Mouse (Mus musculus): ENCODE measurements around the gene Stx5a. TPM values are rescaled to one million over a fixed set of nuclear protein-coding genes. Genes with fewer than 3 reads are reported as not detected.
"Not testable (repeated sequence)": the region's sequence is repeated elsewhere in the genome, so short reads cannot be mapped to it uniquely, and the experiment has no call there.

Stx5a gene
- polyA plus RNA-seq, 1 experiment from 2014 or later: 143 TPM

GRCm38 (mm10) chr19:8725081-8725613 is 16.1 kb upstream of the Stx5a start:
- Histone ChIP-seq H3K36me3 (ENCODE audit: insufficient read depth, low read length) (peaks cover 12% of the 10 kb centered on the region; the same call in 1 of the 2 replicates), H3K27ac (ENCODE audit: low read length) (no peak overlapping the region), H3K9ac (replicated peaks; ENCODE audit: low read depth) (no peak overlapping the region), H3K4me2 (replicated peaks; ENCODE audit: low read depth, low read length) (no peak overlapping the region), H3K4me1 (ENCODE audit: insufficient read depth, low read depth, low read length) (no peaks in the 10 kb centered on the region; the same call in 1 of the 2 replicates), H3K9me3 (ENCODE audit: low read length) (no peaks in the 10 kb centered on the region), H3K27me3 (replicated peaks; ENCODE audit: insufficient read depth, low read length) (no peaks in the 10 kb centered on the region), H3K4me3 (ENCODE audit: low read depth, low read length) (no peak overlapping the region)
- DNase-seq (ENCODE audit: low spot score) (no peak), ATAC-seq (no peak)
- 35% methylated on average over 4 of the region's 4 CpGs for WGBS
- no peak for TF ChIP-seq EP300 (IDR thresholded peaks at IDR 0.05)
- TF ChIP-seq CTCF (IDR thresholded peaks at IDR 0.05): no peak

GRCm38 (mm10) chr19:8726609-8727390 is 14.4 kb upstream of the Stx5a start:
- no peak for ATAC-seq

GRCm38 (mm10) chr19:8727495-8728114 is 13.6 kb upstream of the Stx5a start:
- H3K9ac ChIP-seq (replicated peaks; ENCODE audit: low read depth): no peak overlapping the region
- DNase-seq (ENCODE audit: low spot score) (no peak), ATAC-seq (no peak)
- no peaks in the 10 kb centered on the region for H3K27me3 ChIP-seq (replicated peaks; ENCODE audit: insufficient read depth, low read length)
- no peak overlapping the region for H3K27ac ChIP-seq (ENCODE audit: low read length)
- no peak overlapping the region for H3K4me3 ChIP-seq (ENCODE audit: low read depth, low read length)
- WGBS: 16% methylated on average over 5 of the region's 5 CpGs
- no peak overlapping the region for H3K4me2 ChIP-seq (replicated peaks; ENCODE audit: low read depth, low read length)
- H3K36me3 ChIP-seq (ENCODE audit: insufficient read depth, low read length): peaks cover 12% of the 10 kb centered on the region; the same call in 1 of the 2 replicates
- TF ChIP-seq EP300 (IDR thresholded peaks at IDR 0.05): no peak
- no peak for TF ChIP-seq CTCF (IDR thresholded peaks at IDR 0.05)
- no peaks in the 10 kb centered on the region for H3K9me3 ChIP-seq (ENCODE audit: low read length)
- no peaks in the 10 kb centered on the region; the same call in 1 of the 2 replicates for H3K4me1 ChIP-seq (ENCODE audit: insufficient read depth, low read depth, low read length)

More at GRCm38 (mm10) chr19:8726609-8727390, 14.4 kb upstream of the Stx5a start:
- DNase-seq (ENCODE audit: low spot score): no peak
- Histone ChIP-seq H3K9me3 (ENCODE audit: low read length) (no peaks in the 10 kb centered on the region), H3K36me3 (ENCODE audit: insufficient read depth, low read length) (peaks cover 12% of the 10 kb centered on the region; the same call in 1 of the 2 replicates), H3K27me3 (replicated peaks; ENCODE audit: insufficient read depth, low read length) (no peaks in the 10 kb centered on the region), H3K27ac (ENCODE audit: low read length) (no peak overlapping the region), H3K4me3 (ENCODE audit: low read depth, low read length) (no peak overlapping the region), H3K4me1 (ENCODE audit: insufficient read depth, low read depth, low read length) (no peaks in the 10 kb centered on the region; the same call in 1 of the 2 replicates), H3K9ac (replicated peaks; ENCODE audit: low read depth) (no peak overlapping the region), H3K4me2 (replicated peaks; ENCODE audit: low read depth, low read length) (no peak overlapping the region)
- TF ChIP-seq CTCF (IDR thresholded peaks at IDR 0.05) (no peak), EP300 (IDR thresholded peaks at IDR 0.05) (no peak)
- 26% methylated on average over 3 of the region's 3 CpGs for WGBS

GRCm38 (mm10) chr19:8728335-8729099 is 12.7 kb upstream of the Stx5a start:
- H3K4me2 ChIP-seq (replicated peaks; ENCODE audit: low read depth, low read length); ATAC-seq; H3K9me3 ChIP-seq (ENCODE audit: low read length); H3K4me3 ChIP-seq (ENCODE audit: low read depth, low read length); H3K27me3 ChIP-seq (replicated peaks; ENCODE audit: insufficient read depth, low read length); H3K27ac ChIP-seq (ENCODE audit: low read length); H3K9ac ChIP-seq (replicated peaks; ENCODE audit: low read depth); H3K4me1 ChIP-seq (ENCODE audit: insufficient read depth, low read depth, low read length); DNase-seq (ENCODE audit: low spot score): not testable (repeated sequence)
- peaks cover 12% of the 10 kb centered on the region; the same call in 1 of the 2 replicates for H3K36me3 ChIP-seq (ENCODE audit: insufficient read depth, low read length)
- WGBS: 29% methylated on average over 3 of the region's 3 CpGs

- H3K4me2 ChIP-seq (replicated peaks; ENCODE audit: low read depth, low read length): no peak overlapping the region
- no peaks in the 10 kb centered on the region for H3K27me3 ChIP-seq (replicated peaks; ENCODE audit: insufficient read depth, low read length)
- no peak overlapping the region for H3K4me3 ChIP-seq (ENCODE audit: low read depth, low read length)
- TF ChIP-seq CTCF (IDR thresholded peaks at IDR 0.05): no peak
- no peak for TF ChIP-seq EP300 (IDR thresholded peaks at IDR 0.05)
- ATAC-seq (no peak), DNase-seq (ENCODE audit: low spot score) (no peak)
- WGBS: 71% methylated on average over 3 of the region's 3 CpGs
- no peaks in the 10 kb centered on the region; the same call in 1 of the 2 replicates for H3K36me3 ChIP-seq (ENCODE audit: insufficient read depth, low read length)
- H3K4me1 ChIP-seq (ENCODE audit: insufficient read depth, low read depth, low read length): no peaks in the 10 kb centered on the region
- H3K9ac ChIP-seq (replicated peaks; ENCODE audit: low read depth): no peak overlapping the region
- H3K9me3 ChIP-seq (ENCODE audit: low read length): no peaks in the 10 kb centered on the region
- no peak overlapping the region for H3K27ac ChIP-seq (ENCODE audit: low read length)
Observed at GRCm38 (mm10) chr19:8734334-8734733, 6.9 kb upstream of the Stx5a start.

Measured in lung, postnatal 0 days (tissue).